Mouse (Mus musculus): ENCODE measurements around the gene Sec11a.
"Not testable (repeated sequence)": the region's sequence is repeated elsewhere in the genome, so short reads cannot be mapped to it uniquely, and the experiment has no call there.

Sec11a gene

GRCm38 (mm10) chr7:80947445-80948350 lies at the start of gene Sec11a:
Gene Sec11a, minus strand, starts transcription at chr7:80947780.
- in situ Hi-C loops (cut with MboI; ENCODE audit: unreplicated experiment in 2 of 2) = loop anchor here (5.0 kb wide), 2 partner anchors 40 to 50 kb away; no protein-coding TSS in a partner anchor

- in situ Hi-C loops (cut with MboI; ENCODE audit: unreplicated experiment in 2 of 2) = no loop called here
Observed at GRCm38 (mm10) chr7:80995266-80996146, 47.9 kb upstream of the Sec11a start.

- in situ Hi-C loops (cut with MboI; ENCODE audit: unreplicated experiment in 2 of 2) = no loop called here
Observed at GRCm38 (mm10) chr7:80994663-80995005, 47.1 kb upstream of the Sec11a start.

GRCm38 (mm10) chr7:80993834-80994662 lies 46.5 kb upstream of the Sec11a start:
- in situ Hi-C loops (cut with MboI; ENCODE audit: unreplicated experiment in 2 of 2) = no loop called here

- in situ Hi-C loops (cut with MboI; ENCODE audit: unreplicated experiment in 2 of 2) = no loop called here
Observed at GRCm38 (mm10) chr7:80992980-80993833, 45.6 kb upstream of the Sec11a start, which contains the start of gene Zfp592. Gene Zfp592, plus strand, starts transcription at chr7:80993681.

- in situ Hi-C loops (cut with MboI; ENCODE audit: unreplicated experiment in 2 of 2) = no loop called here
Observed at GRCm38 (mm10) chr7:80992631-80992979, 45.0 kb upstream of the Sec11a start.

- in situ Hi-C loops (cut with MboI; ENCODE audit: unreplicated experiment in 2 of 2) = no loop called here
Observed at GRCm38 (mm10) chr7:80992063-80992462, 44.5 kb upstream of the Sec11a start.

GRCm38 (mm10) chr7:80991589-80991988 lies 44.0 kb upstream of the Sec11a start:
- in situ Hi-C loops (cut with MboI; ENCODE audit: unreplicated experiment in 2 of 2) = no loop called here

GRCm38 (mm10) chr7:80990276-80990675 lies 42.7 kb upstream of the Sec11a start:
- in situ Hi-C loops (cut with MboI; ENCODE audit: unreplicated experiment in 2 of 2) = no loop called here

GRCm38 (mm10) chr7:80987805-80988625 lies 40.4 kb upstream of the Sec11a start:
- in situ Hi-C loops (cut with MboI; ENCODE audit: unreplicated experiment in 2 of 2) = loop anchor here in 1 of 2 experiments (5.0 kb wide), 1 partner anchor 41 kb away; the partner anchor contains the start of gene Sec11a

- in situ Hi-C loops (cut with MboI; ENCODE audit: unreplicated experiment in 2 of 2) = loop anchor here in 1 of 2 experiments (5.0 kb wide), 1 partner anchor 39 kb away; the partner anchor contains the start of gene Sec11a
Observed at GRCm38 (mm10) chr7:80986458-80987187, 39.0 kb upstream of the Sec11a start.

GRCm38 (mm10) chr7:80980566-80980965 lies 33.0 kb upstream of the Sec11a start:
- in situ Hi-C loops (cut with MboI; ENCODE audit: unreplicated experiment in 2 of 2) = no loop called here

- in situ Hi-C loops (cut with MboI; ENCODE audit: unreplicated experiment in 2 of 2) = not testable (repeated sequence)
Observed at GRCm38 (mm10) chr7:80973638-80974015, 26.0 kb upstream of the Sec11a start.

- in situ Hi-C loops (cut with MboI; ENCODE audit: unreplicated experiment in 2 of 2) = not testable (repeated sequence)
Observed at GRCm38 (mm10) chr7:80972920-80973637, 25.5 kb upstream of the Sec11a start.

- in situ Hi-C loops (cut with MboI; ENCODE audit: unreplicated experiment in 2 of 2) = no loop called here
Observed at GRCm38 (mm10) chr7:80972082-80972481, 24.5 kb upstream of the Sec11a start.

- in situ Hi-C loops (cut with MboI; ENCODE audit: unreplicated experiment in 2 of 2) = no loop called here
Observed at GRCm38 (mm10) chr7:80971419-80971818, 23.8 kb upstream of the Sec11a start.

GRCm38 (mm10) chr7:80970913-80971312 lies 23.3 kb upstream of the Sec11a start:
- in situ Hi-C loops (cut with MboI; ENCODE audit: unreplicated experiment in 2 of 2) = no loop called here

Data from v-Abl transformed pro-B cells (cell line).